Mouse (Mus musculus) right cerebral cortex, postnatal 36 days (tissue): ENCODE results near the gene Lrrn4cl.
"Not testable (repeated sequence)": the region's sequence is repeated elsewhere in the genome, so short reads cannot be mapped to it uniquely, and the experiment has no call there.

Experiments
- DNase-seq, 2 experiments: peaks; one replicate each; pipeline ENCODE4 v3.0.0; 2022; ENCODE audit warnings: low spot score in 2 of 2, mixed read lengths in 1 of 2

Gene Lrrn4cl

GRCm38 (mm10) chr19:8880311-8881033 is 29.9 kb downstream of the Lrrn4cl start, which contains the start of gene Uqcc3:
TSS of gene Uqcc3 (minus strand) at chr19:8880923.
- DNase-seq: peak; percentile 86 to 88

GRCm38 (mm10) chr19:8881034-8881392 is 30.4 kb downstream of the Lrrn4cl start:
- no peak for DNase-seq

DNA sequence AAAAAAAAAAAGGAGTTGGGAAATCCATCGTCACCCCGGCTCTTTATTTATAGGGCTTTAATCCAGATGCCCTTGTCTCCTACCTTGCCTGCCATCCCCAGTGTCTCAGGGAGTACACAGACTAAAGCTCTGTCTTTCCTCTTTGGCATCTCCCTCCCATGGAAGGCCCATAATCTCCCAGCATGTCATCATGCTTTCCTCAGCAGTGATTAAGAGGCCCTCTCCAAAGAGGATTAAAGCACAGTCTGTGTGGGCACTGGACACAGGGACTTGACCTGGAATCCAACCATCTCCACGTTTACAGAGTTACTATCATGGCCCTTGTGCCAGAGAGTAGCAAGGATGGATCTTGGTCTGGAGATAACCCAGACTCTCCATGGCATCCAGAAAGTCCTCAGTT is 33.0 kb downstream of the Lrrn4cl start, which contains the start of the genes Lbhd1 and Gm49403:
Lbhd1 (plus strand) TSS at position 117 of the 400 bp plus-strand sequence.
Gm49403 (plus strand) TSS at position 315 of the 400 bp plus-strand sequence.
- DNase-seq: no peak

DNA sequence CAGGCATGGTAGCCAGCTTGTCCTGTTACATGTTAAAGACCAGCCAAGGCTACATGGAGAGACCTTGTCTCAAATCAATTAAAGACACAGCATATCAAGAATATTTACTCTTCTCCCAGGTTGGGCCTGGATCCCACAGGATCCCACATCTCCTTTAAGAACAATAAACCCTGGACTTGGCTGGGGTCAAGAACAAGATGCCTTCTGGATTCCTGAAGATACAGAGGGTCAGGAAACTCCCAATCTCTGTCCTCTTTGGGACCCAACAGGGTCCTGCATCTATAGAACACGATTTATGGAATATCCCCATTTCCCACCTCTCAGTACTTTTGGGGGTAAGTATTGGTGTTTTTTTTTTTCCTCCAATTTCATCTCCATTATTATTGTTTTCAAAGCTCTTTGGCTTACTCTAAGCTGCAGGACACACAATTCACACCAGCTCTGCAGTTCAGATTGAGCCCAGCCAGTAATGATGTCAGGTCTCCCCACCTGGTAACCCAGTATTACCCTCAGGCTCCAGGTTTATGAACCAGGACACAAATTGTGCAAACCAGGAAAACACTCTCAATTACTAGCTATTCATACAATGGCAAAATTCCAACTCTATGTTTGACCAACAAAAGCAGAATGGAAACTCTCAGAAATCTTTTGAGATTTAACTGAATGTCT is 36.5 kb downstream of the Lrrn4cl start:
- DNase-seq: no peak

DNA sequence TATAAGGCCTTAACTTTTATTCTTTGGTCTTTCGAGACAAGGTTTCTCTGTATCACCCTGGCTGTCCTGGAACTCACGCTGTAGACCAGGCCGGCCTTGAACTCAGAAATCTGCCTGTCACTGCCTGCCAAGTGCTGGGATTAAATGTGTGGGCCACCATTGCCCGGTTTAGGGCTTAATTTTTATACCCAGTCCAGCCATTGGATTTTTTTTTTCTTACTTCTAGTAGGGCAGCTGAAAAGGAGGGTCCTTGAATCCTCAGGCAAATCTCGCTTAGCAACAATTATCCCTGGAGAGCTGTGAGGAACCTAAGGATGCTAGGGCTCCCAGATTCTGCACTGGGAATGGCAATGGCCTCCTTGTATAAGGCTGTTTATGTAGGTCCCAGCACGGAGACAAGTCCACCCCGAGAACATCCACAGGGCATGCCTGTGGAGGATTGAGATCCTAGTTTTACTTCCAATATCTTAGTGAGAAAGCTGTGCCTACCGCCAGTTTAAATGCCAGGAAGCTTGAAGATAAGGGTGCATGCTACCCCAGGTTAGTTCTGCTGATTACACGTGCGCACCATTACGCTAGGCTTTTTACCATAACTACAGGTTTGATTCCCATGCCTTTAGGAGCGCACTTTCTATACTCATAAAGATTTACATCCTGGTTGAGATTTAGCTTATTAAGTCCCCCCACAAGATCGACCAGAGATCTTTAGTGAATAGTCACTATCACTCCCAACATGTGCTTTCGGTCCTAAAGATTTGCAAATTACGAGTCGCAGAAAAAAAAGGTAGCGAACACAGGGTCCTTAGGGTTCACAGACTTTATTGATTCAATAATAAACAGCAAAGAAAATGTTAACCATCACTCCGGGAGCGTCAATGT is 37.3 kb downstream of the Lrrn4cl start:
- no peak for DNase-seq

DNA sequence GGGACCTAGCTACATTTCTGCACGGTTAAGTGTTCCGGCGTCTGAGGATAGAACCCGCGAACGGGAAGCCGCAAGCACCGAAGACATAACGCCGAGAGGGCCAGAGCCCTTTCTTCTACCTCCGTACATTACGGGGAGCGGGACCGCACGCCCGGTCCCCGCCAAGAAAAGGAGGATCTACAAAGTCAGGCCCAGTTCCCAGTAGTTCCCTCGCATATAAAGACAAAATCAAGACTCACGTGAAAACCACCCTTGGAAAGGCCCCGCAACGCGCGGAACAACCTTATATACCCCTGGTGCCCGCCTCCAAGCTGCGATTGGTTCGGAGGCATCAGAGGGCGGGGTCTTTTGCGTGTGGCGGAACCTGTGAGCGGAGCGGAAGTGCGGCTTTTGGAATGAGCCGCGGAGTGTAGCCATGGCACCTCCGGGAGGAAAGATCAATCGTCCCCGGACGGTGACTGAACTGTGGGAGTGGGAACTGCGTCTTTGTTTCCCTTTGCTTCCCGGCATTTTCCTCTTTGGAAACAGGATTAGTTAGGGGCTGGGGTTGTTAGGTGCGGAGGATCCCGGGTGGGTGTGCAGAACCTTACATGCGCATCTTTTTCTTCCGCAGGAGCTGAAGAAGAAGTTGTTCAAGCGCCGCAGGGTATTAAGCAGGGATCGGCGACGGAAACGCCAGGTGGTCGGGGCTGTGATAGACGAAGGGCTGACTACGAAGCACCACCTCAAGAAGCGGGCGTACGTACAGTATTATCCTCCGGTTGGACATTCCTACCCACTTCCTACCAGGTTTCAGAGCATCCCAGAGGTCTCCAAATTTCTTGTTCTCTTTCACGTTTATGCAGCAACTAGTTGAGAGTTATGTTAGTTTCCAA is 38.2 kb downstream of the Lrrn4cl start, which contains the start of the genes 1810009A15Rik and Gm49416:
1810009A15Rik (plus strand) TSS at position 343 of the 875 bp plus-strand sequence.
Gm49416 (plus strand) TSS at position 416 of the 875 bp plus-strand sequence.
- DNase-seq: peak; percentile 91 to 93

- DNase-seq: peak; percentile 76 to 77
Observed at GRCm38 (mm10) chr19:8892829-8893766, 42.5 kb downstream of the Lrrn4cl start, which contains the start of gene Ints5. TSS of gene Ints5 (plus strand) at chr19:8893005.

DNA sequence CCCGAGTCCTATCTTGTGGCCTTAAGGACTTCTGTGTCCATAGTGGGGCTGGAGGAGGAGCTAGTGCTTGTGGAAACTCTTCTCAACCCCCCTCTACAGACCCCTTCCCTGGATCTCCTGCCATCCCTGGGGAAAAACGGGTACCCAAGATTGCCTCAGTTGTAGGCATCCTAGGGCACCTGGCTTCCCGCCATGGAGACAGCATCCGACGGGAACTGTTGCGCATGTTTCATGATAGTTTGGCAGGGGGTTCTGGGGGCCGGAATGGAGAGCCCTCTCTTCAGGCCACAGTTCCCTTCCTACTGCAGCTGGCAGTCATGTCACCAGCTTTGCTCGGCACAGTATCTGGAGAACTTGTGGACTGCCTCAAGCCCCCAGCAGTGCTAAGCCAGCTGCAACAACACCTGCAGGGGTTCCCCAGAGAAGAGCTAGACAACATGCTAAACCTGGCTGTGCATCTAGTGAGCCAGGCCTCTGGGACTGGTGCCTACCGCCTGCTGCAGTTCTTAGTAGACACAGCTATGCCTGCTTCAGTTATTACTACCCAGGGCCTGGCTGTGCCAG is 44.9 kb downstream of the Lrrn4cl start:
- DNase-seq: no peak

- DNase-seq: not testable (repeated sequence)
Observed at GRCm38 (mm10) chr19:8896231-8896630, 45.7 kb downstream of the Lrrn4cl start.

GRCm38 (mm10) chr19:8897211-8897864 is 46.8 kb downstream of the Lrrn4cl start:
- not testable (repeated sequence) for DNase-seq

DNA sequence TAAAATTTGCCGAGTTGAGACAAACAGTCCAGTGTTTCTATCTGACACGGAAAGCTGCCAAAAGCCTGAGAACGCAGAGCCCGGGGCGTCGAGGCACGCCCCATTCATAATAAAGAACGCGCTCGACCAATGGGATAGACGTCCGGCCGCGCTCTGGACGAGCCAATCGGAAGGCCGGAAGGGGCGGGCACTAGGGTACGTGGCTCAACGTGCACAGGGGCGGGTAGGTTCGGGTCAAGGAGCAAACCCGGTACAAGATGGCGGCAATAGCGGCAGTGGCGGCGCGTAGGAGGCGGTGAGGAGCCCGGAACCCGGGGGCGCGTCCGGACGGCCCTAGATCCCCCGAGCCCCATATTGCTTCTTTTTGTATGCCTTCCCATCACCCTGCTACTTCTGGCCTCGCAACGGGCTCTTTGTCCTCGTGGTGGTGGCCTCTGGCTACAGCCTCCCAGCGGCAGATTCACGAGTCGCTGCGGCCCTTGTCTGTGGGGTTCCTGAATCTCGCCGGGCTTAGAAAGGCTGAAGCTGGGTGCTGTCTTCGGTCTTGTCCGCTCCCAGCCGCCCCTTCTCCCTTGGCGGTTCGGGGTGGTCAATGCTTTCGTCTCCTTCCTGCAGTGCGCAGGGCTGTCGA is 47.4 kb downstream of the Lrrn4cl start, which contains the start of gene Ganab:
Ganab (plus strand) TSS at position 207 of the 631 bp plus-strand sequence.
- DNase-seq: peak; percentile 95 to 97

- DNase-seq: no peak
Observed at GRCm38 (mm10) chr19:8898576-8898975, 48.0 kb downstream of the Lrrn4cl start.

DNA sequence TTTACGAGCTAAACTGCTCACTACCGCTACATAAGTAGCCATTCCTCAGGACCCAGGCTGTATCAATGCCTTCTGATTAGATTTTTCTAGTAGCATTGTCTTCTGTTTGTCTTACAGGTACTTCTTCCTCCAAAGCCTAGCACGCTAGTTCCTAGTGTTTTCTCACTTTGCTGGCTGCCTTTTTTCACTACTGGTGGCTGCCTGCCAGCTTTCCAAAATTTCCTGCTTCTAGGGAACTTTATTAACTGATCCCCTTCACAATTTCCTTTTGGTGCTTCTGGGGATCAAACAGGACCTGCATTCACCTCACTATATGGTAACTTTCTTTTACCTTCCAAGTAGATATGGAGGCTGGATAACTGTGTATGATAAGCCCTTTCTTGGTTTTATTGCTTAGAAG is 48.5 kb downstream of the Lrrn4cl start:
- no peak for DNase-seq

- DNase-seq: no peak
Observed at GRCm38 (mm10) chr19:8903412-8903811, 52.8 kb downstream of the Lrrn4cl start.
